Mouse (Mus musculus): ENCODE results near the gene Actn3. TPM values are rescaled to one million over a fixed set of nuclear protein-coding genes. Genes with fewer than 3 reads are reported as not detected.
A peak's percentile ranks its signal among the peaks of the same experiment; 100 is the strongest.

The Actn3 gene
- polyA plus RNA-seq, 1 experiment from 2014 or later = 1.5 TPM

DNA sequence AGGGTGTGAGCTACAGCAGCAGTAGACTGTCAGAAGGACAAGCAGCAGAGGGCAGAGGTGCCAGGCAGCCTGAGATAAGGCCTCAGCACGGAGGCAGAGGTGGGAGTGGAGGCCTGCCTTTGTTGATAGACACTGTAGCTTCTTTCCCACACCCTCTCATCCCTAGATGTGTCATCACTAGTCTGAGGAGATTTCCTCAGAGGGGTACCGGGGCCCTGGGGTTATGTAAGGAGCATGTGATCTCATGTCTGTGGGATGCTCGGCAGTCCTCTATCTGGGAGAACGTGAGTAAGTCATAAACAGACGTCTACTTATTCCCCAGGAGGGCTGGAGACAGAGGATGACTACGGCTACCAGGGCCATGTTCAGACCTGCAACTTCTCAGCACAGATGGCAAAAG, 18.6 kb downstream of the Actn3 start:
- Histone ChIP-seq H3K27ac (ENCODE audit: low read depth) (no peak overlapping the region), H3K27me3 (ENCODE audit: insufficient read depth, low read length) (peaks cover 7% of the 10 kb centered on the region; the same call in 1 of the 2 replicates), H3K4me3 (ENCODE audit: low read depth, low read length) (no peak overlapping the region), H3K36me3 (ENCODE audit: insufficient read depth) (no peaks in the 10 kb centered on the region), H3K4me1 (ENCODE audit: insufficient read depth) (no peaks in the 10 kb centered on the region; the same call in 1 of the 2 replicates), H3K9me3 (ENCODE audit: low read depth, low read length) (no peaks in the 10 kb centered on the region), H3K4me2 (no peak overlapping the region), H3K9ac (no peak overlapping the region)
- ATAC-seq (ENCODE audit: insufficient read depth) = no peak; the same call in 1 of the 2 replicates
- no peak for TF ChIP-seq CTCF (IDR thresholded peaks at IDR 0.05; ENCODE audit: low read depth)
- no peak for DNase-seq
- 44% methylated on average over 6 of the region's 6 CpGs for WGBS

DNA sequence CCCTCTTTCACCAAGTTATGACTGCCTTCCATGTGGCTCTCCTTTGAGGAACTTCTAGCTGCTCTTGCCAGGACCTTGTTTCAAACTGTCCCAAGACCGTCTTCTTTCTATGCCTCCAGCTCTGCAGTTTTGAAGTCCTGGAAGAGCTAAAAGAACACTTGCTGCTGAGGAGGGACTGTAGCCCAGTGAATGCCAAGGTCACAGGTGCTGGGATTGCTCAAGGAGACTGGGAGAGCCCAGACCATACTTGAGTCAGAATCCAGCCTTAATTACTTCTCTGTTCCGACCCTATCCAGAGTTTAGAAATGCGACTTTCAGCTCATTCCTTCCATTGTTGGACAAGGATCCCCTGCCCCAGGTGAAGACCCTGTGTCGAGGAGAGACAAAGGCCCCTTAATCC, 21.8 kb downstream of the Actn3 start:
- Histone ChIP-seq H3K36me3 (ENCODE audit: insufficient read depth) (no peaks in the 10 kb centered on the region), H3K27ac (ENCODE audit: low read depth) (no peak overlapping the region), H3K4me3 (ENCODE audit: low read depth, low read length) (peak overlapping the region; percentile 51; the same call in 1 of the 2 replicates), H3K9ac (no peak overlapping the region), H3K4me1 (ENCODE audit: insufficient read depth) (no peaks in the 10 kb centered on the region; the same call in 1 of the 2 replicates), H3K27me3 (ENCODE audit: insufficient read depth, low read length) (peaks cover 7% of the 10 kb centered on the region; the same call in 1 of the 2 replicates), H3K4me2 (peak overlapping the region; percentile 96; the same call in 1 of the 2 replicates), H3K9me3 (ENCODE audit: low read depth, low read length) (no peaks in the 10 kb centered on the region)
- 75% methylated on average over 4 of the region's 4 CpGs for WGBS
- no peak for TF ChIP-seq CTCF (IDR thresholded peaks at IDR 0.05; ENCODE audit: low read depth)
- ATAC-seq (ENCODE audit: insufficient read depth) = no peak
- no peak for DNase-seq

- peak overlapping the region; percentile 96 for H3K4me2 ChIP-seq
- H3K36me3 ChIP-seq (ENCODE audit: insufficient read depth) = no peaks in the 10 kb centered on the region
- ATAC-seq (ENCODE audit: insufficient read depth) (no peak; the same call in 1 of the 2 replicates), DNase-seq (no peak)
- H3K9me3 ChIP-seq (ENCODE audit: low read depth, low read length) = no peaks in the 10 kb centered on the region
- H3K27ac ChIP-seq (ENCODE audit: low read depth) = no peak overlapping the region
- no peaks in the 10 kb centered on the region; the same call in 1 of the 2 replicates for H3K4me1 ChIP-seq (ENCODE audit: insufficient read depth)
- H3K4me3 ChIP-seq (ENCODE audit: low read depth, low read length) = peak overlapping the region; percentile 51
- H3K27me3 ChIP-seq (ENCODE audit: insufficient read depth, low read length) = peaks cover 7% of the 10 kb centered on the region; the same call in 1 of the 2 replicates
- WGBS = 2% methylated on average over 14 of the region's 14 CpGs
- no peak for TF ChIP-seq CTCF (IDR thresholded peaks at IDR 0.05; ENCODE audit: low read depth)
- peak overlapping the region; percentile 62 for H3K9ac ChIP-seq
Observed at GRCm38 (mm10) chr19:4855470-4855820, 22.3 kb downstream of the Actn3 start.

DNA sequence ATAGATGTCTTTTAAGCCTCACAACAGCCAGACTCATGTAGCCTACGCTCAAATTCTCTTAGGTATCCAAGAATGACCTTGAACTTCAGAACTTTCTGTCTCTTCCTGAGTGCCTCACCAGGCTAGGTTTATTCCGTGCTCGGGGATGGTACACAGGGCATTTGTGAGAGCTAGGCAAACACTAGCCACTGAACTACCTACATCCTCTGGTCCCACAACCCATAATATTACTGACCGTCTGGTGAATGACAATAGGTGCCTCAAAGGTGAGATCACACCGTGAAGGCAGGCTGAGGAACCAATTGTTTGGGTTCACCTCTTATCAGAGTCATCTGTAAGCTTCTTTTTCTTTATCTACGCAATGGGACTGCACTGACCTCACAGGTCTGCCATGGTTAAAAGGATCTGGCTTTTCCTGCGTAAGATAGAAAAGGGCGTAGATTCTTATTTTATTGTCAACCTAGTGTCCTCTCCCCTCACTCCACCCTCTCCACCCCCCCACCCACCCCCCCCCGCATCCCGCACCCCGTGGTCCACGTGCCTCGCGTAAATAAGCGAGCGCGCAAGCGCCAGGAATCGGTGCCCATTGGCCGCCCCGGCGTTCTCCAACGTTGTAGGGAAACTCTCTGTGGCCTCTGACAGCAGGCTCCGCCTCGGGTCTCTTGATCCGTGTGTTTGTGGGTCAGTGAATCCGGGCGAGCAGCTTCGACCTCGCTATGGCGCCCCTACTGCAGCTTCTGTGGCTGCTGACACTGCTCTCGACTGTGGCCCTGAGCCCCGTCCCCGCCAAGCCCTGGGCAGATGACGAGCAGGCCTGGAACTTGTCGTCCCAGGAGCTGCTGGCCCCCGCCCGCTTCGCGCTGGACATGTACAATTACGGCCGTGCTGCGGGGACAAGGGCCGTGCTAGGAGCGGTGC, 22.9 kb downstream of the Actn3 start, which contains the start of gene Ctsf:
TSS of gene Ctsf (plus strand) at position 579 of the 918 bp plus-strand sequence.
- Histone ChIP-seq H3K27me3 (ENCODE audit: insufficient read depth, low read length) (peaks cover 7% of the 10 kb centered on the region; the same call in 1 of the 2 replicates), H3K4me2 (peak within 1 kb of the TSS; percentile 96), H3K36me3 (ENCODE audit: insufficient read depth) (no peaks in the 10 kb centered on the region), H3K27ac (ENCODE audit: low read depth) (no peak within 1 kb of the TSS), H3K4me1 (ENCODE audit: insufficient read depth) (no peaks in the 10 kb centered on the region; the same call in 1 of the 2 replicates), H3K4me3 (ENCODE audit: low read depth, low read length) (peak within 1 kb of the TSS; percentile 51), H3K9ac (peak within 1 kb of the TSS; percentile 62), H3K9me3 (ENCODE audit: low read depth, low read length) (no peaks in the 10 kb centered on the region)
- 2% methylated on average over 45 of the region's 45 CpGs for WGBS
- no peak for TF ChIP-seq CTCF (IDR thresholded peaks at IDR 0.05; ENCODE audit: low read depth)
- peak; percentile 84 for DNase-seq
- peak; percentile 78 for ATAC-seq (ENCODE audit: insufficient read depth)

DNA sequence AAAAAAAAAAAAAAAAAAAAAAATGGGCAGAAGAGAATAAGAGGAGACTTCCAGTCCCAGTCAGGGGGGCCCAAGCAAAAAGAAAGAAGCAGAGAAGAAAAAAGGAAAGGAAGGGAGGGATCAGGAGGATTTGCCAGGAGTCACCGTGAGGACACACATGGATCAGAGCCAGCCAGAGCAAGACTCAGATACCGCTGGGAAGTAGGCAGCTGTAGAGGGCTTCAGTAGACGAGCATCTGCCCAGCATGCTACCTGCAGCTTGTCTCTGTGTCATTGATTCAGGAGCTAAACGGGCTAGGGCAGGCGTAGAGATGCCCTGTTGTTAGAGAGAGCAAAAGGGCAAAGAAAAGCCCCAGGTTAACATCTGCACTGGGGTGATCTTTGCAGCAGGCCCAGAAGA, 27.4 kb downstream of the Actn3 start:
- no peaks in the 10 kb centered on the region; the same call in 1 of the 2 replicates for H3K4me1 ChIP-seq (ENCODE audit: insufficient read depth)
- H3K9ac ChIP-seq = no peak overlapping the region
- H3K9me3 ChIP-seq (ENCODE audit: low read depth, low read length) = no peaks in the 10 kb centered on the region
- 37% methylated on average over 5 of the region's 5 CpGs for WGBS
- H3K4me3 ChIP-seq (ENCODE audit: low read depth, low read length) = no peak overlapping the region
- no peak overlapping the region for H3K27ac ChIP-seq (ENCODE audit: low read depth)
- no peak overlapping the region for H3K4me2 ChIP-seq
- H3K27me3 ChIP-seq (ENCODE audit: insufficient read depth, low read length) = peaks cover 2% of the 10 kb centered on the region; the same call in 1 of the 2 replicates
- ATAC-seq (ENCODE audit: insufficient read depth) (no peak), DNase-seq (no peak)
- TF ChIP-seq CTCF (IDR thresholded peaks at IDR 0.05; ENCODE audit: low read depth) = no peak
- H3K36me3 ChIP-seq (ENCODE audit: insufficient read depth) = no peaks in the 10 kb centered on the region

DNA sequence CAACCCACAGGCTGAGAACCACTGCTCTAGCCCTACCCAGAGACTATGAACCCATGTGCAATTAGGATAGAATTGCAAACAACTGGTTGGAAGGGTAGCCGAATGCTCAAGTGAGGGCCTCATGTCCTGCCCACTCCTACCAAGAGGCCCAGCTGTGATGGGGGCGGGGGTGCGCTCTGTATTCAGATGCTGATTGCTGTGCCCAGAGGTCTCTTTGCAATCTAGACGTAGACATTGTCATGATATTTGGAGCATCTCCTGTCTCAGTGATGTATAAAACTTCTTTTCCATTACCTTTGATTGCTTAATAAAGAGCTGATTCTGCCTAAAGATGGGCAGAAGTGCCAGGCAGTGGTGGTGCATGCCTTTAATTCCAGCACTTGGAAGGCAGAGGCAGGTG, 27.9 kb downstream of the Actn3 start:
- WGBS = 54% methylated on average over 4 of the region's 4 CpGs
- no peak overlapping the region for H3K4me2 ChIP-seq
- no peak for ATAC-seq (ENCODE audit: insufficient read depth)
- H3K4me1 ChIP-seq (ENCODE audit: insufficient read depth) = no peaks in the 10 kb centered on the region; the same call in 1 of the 2 replicates
- H3K36me3 ChIP-seq (ENCODE audit: insufficient read depth) = no peaks in the 10 kb centered on the region
- H3K27me3 ChIP-seq (ENCODE audit: insufficient read depth, low read length) = no peaks in the 10 kb centered on the region
- H3K9ac ChIP-seq = no peak overlapping the region
- H3K4me3 ChIP-seq (ENCODE audit: low read depth, low read length) = no peak overlapping the region
- no peak overlapping the region for H3K27ac ChIP-seq (ENCODE audit: low read depth)
- no peaks in the 10 kb centered on the region for H3K9me3 ChIP-seq (ENCODE audit: low read depth, low read length)
- TF ChIP-seq CTCF (IDR thresholded peaks at IDR 0.05; ENCODE audit: low read depth) = no peak
- no peak for DNase-seq

DNA sequence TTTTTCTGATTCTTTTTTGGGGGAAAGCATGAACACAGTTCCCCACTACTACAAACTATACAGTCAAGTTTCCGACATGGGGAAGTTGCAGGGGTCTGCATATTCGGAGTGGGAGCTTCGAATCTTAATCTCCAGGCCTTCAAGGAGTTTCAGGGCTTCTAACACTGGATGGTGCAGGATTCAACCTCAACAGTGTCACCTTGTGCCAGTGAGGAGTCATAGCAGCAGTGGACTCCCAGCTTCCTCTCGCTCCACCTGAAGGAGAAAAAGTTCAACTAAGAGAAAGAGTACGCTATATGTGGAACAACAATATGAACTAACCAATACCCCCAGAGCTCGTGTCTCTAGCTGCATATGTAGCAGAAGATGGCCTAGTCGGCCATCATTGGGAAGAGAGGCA, 30.2 kb downstream of the Actn3 start:
- Histone ChIP-seq H3K9ac (no peak overlapping the region), H3K4me1 (ENCODE audit: insufficient read depth) (no peaks in the 10 kb centered on the region), H3K9me3 (ENCODE audit: low read depth, low read length) (no peaks in the 10 kb centered on the region), H3K36me3 (ENCODE audit: insufficient read depth) (no peaks in the 10 kb centered on the region), H3K4me3 (ENCODE audit: low read depth, low read length) (no peak overlapping the region), H3K4me2 (no peak overlapping the region), H3K27ac (ENCODE audit: low read depth) (no peak overlapping the region), H3K27me3 (ENCODE audit: insufficient read depth, low read length) (no peaks in the 10 kb centered on the region)
- TF ChIP-seq CTCF (IDR thresholded peaks at IDR 0.05; ENCODE audit: low read depth) = peak; percentile 56
- ATAC-seq (ENCODE audit: insufficient read depth) (no peak), DNase-seq (peak; percentile 42)
- 23% methylated on average over 7 of the region's 7 CpGs for WGBS

Data from lung, embryonic 14.5 days (tissue).